Mouse (Mus musculus) spleen, postnatal 0 days (tissue): ENCODE measurements around the gene Gpat2. TPM values are rescaled to one million over a fixed set of nuclear protein-coding genes. Genes with fewer than 3 reads are reported as not detected.

Experiments used
- polyA plus RNA-seq: library from polyadenylated mRNA; unstranded; fragments of >200 nt; fragmentation: Nextera tagmentation; extraction: Ambion mirVana; gene quantifications from 2 replicates; pipeline ENCODE4 v1.2.1, GENCODE M21; 2015

The Gpat2 gene
- 0.18 TPM in 1 of 2 replicates, not detected in the other for polyA plus RNA-seq

DNA sequence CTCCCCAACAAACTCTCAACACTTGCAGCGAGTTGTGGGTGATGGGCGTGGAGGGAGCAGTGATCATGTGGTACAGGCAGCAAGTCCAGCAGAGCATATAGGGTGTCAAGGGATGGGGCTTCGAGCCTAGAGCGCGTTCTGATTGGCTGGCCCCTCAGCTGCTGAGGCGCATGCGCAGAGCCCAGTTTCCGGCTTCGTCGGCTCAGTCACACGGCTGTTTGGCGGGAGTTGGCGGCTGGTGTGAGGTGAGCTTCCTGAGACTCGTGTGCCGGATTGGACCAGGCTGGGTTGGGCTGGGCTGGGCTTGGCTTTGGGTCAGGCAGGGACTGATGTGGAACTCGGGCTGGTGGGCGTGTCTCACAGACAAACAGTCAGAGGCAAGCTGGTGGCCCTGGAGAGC lies at the start of gene Gpat2:
Gene Gpat2 (plus strand): TSS at position 223 of the 400 bp plus-strand sequence.

DNA sequence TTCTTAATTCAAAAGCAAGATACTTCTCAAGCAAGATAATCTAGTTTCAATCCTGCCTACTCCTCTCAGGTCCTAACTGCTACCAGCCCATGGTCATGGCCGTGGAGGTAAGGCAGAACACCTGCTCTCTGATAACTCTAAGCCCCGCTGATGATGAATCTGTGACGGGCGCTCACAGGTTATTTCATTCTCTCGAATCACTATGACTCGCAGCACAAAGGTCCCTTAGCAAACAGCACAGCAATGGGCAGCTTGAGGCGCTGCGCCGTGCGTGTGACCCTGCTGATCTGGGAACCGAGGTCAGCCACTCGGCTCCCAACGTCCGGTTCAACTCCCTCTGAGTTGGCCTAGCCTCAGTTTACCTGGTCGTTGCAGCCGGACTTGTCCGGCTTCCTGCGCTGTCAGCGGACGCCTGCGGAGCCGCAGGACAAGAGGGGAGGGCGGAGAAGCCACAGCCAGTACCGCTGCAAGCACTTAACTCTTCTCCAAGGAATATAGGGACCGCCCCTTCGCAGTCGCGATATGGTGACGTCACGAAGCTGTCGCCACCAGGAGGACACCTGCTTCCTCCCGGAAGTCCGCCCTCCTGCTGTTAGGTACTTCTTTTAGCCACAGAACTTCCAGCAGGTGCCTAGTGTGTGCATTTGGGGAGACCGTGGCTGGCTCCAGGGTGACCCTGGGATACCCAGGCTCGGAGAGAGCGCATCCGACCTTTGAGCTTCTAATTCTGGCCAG lies 19.2 kb downstream of the Gpat2 start, which contains the start of gene Fahd2a:
Gene Fahd2a (minus strand): TSS at position 511 of the 735 bp plus-strand sequence.

Other genes starting within 250 kb of the Gpat2 start
- gene 1810024B03Rik, start 216.9 kb upstream of the Gpat2 start, polyA plus RNA-seq: 1.7 and 2.1 TPM in 2 replicates
- 24.7 and 26.7 TPM in 2 replicates for gene Snrnp200, start 216.8 kb upstream of the Gpat2 start, polyA plus RNA-seq
- 44.3 and 45.0 TPM in 2 replicates for gene Ciao1, start 177.4 kb upstream of the Gpat2 start, polyA plus RNA-seq
- gene Tmem127, start 177.3 kb upstream of the Gpat2 start, polyA plus RNA-seq: 17.2 and 19.0 TPM in 2 replicates
- gene Stard7, start 155.0 kb upstream of the Gpat2 start, polyA plus RNA-seq: 42.2 and 44.0 TPM in 2 replicates
- 10.5 and 14.4 TPM in 2 replicates for gene Dusp2, start 89.0 kb upstream of the Gpat2 start, polyA plus RNA-seq
- not detected in 2 replicates for gene Astl, start 86.6 kb upstream of the Gpat2 start, polyA plus RNA-seq
- 4.3 and 6.1 TPM in 2 replicates for gene Adra2b, start 62.0 kb upstream of the Gpat2 start, polyA plus RNA-seq
- gene Fahd2a, start 19.4 kb downstream of the Gpat2 start, polyA plus RNA-seq: 14.1 and 16.2 TPM in 2 replicates
- 0.60 and 0.68 TPM in 2 replicates for gene Kcnip3, start 96.9 kb downstream of the Gpat2 start, polyA plus RNA-seq
- gene Prom2, start 116.3 kb downstream of the Gpat2 start, polyA plus RNA-seq: 0.02 TPM in 1 of 2 replicates, not detected in the other
- 1.1 and 1.6 TPM in 2 replicates for gene Zfp661, start 161.9 kb downstream of the Gpat2 start, polyA plus RNA-seq
- gene Mrps5, start 162.0 kb downstream of the Gpat2 start, polyA plus RNA-seq: 93.1 and 94.7 TPM in 2 replicates
- gene Mal, start 231.5 kb downstream of the Gpat2 start, polyA plus RNA-seq: 0.35 and 1.1 TPM in 2 replicates